Mouse (Mus musculus) limb, embryonic 13.5 days (tissue): ENCODE data around the gene Mast4. TPM values are rescaled to one million over a fixed set of nuclear protein-coding genes. Genes with fewer than 3 reads are reported as not detected.

ENCODE experiments used
- ATAC-seq: fragments of 200-750 bp; cut with Nextera tagmentation; 2 replicates; pipeline ENCODE4 v1.8.0; 2017; ENCODE audit warnings: low read depth, moderate number of reproducible peaks, moderate TSS enrichment; ENCODE audit not compliant: low FRiP score
- H3K27ac ChIP-seq: fragments of 300-500 bp; sonication (generic); 2 replicates; pipeline ENCODE4 v1.5.1; 2015; ENCODE audit warnings: inconsistent platforms, mild to moderate bottlenecking, moderate library complexity
- H3K27me3 ChIP-seq: fragments of 300-500 bp; sonication (generic); 2 replicates; pipeline ENCODE4 v1.6.1; 2015; ENCODE audit warnings: mild to moderate bottlenecking, inconsistent platforms
- H3K36me3 ChIP-seq: fragments of 300-500 bp; sonication (generic); 2 replicates; pipeline ENCODE4 v1.6.1; 2015; ENCODE audit warnings: inconsistent platforms, mild to moderate bottlenecking, moderate library complexity
- H3K4me1 ChIP-seq: fragments of 300-500 bp; sonication (generic); 2 replicates; pipeline ENCODE4 v1.6.1; 2015; ENCODE audit warnings: inconsistent platforms
- H3K4me2 ChIP-seq: fragments of 300-500 bp; sonication (generic); replicated peaks from 2 replicates; pipeline ENCODE4 v1.6.1; 2015; ENCODE audit warnings: inconsistent platforms, mild to moderate bottlenecking, moderate library complexity
- H3K4me3 ChIP-seq: fragments of 300-500 bp; sonication (generic); 2 replicates; pipeline ENCODE4 v1.5.1; 2015; ENCODE audit warnings: moderate library complexity, mild to moderate bottlenecking, inconsistent platforms
- H3K9ac ChIP-seq: fragments of 300-500 bp; sonication (generic); 2 replicates; pipeline ENCODE4 v1.6.1; 2015; ENCODE audit warnings: mild to moderate bottlenecking, inconsistent platforms
- H3K9me3 ChIP-seq: fragments of 300-500 bp; sonication (generic); 2 replicates; pipeline ENCODE4 v1.6.1; 2016; ENCODE audit warnings: inconsistent platforms
- WGBS: fragments of 180-500 bp; shearing (Covaris S2); methylation state at CpG from one replicate; pipeline ENCODE4 v1.1.7; 2015; 5-methylcytosine and 5-hydroxymethylcytosine counted together
- polyA plus RNA-seq: library from polyadenylated mRNA; unstranded; fragments of >200 nt; fragmentation: Nextera tagmentation; extraction: Ambion mirVana; gene quantifications from 2 replicates; pipeline ENCODE4 v1.2.1, GENCODE M21; 2015

Gene Mast4
- polyA plus RNA-seq, 1 experiment from 2014 or later: 23.2 TPM

- Histone ChIP-seq H3K27ac (no peak overlapping the region), H3K27me3 (0 out of 2 replicates have a peak, but pooled peaks cover 3% of the 10 kb centered on the region), H3K36me3 (no peaks in the 10 kb centered on the region), H3K4me3 (no peak overlapping the region), H3K4me1 (peaks cover 5% of the 10 kb centered on the region), H3K9me3 (no peaks in the 10 kb centered on the region), H3K9ac (no peak overlapping the region), H3K4me2 (no peak overlapping the region)
- no peak for ATAC-seq
- 81% methylated on average over 5 of the region's 5 CpGs for WGBS
These were observed 159.9 kb downstream of the Mast4 start for GRCm38 (mm10) chr13:103174431-103174830.

- H3K4me3 ChIP-seq: no peak overlapping the region
- H3K9ac ChIP-seq: no peak overlapping the region
- WGBS: 20% methylated on average over 7 of the region's 7 CpGs
- H3K4me1 ChIP-seq: peaks cover 5% of the 10 kb centered on the region
- no peaks in the 10 kb centered on the region for H3K9me3 ChIP-seq
- 0 out of 2 replicates have a peak, but pooled peaks cover 3% of the 10 kb centered on the region for H3K27me3 ChIP-seq
- H3K4me2 ChIP-seq: peak overlapping the region; percentile 39
- no peak for ATAC-seq
- H3K27ac ChIP-seq: no peak overlapping the region
- H3K36me3 ChIP-seq: no peaks in the 10 kb centered on the region
These were observed 160.6 kb downstream of the Mast4 start for GRCm38 (mm10) chr13:103173545-103174182.

DNA sequence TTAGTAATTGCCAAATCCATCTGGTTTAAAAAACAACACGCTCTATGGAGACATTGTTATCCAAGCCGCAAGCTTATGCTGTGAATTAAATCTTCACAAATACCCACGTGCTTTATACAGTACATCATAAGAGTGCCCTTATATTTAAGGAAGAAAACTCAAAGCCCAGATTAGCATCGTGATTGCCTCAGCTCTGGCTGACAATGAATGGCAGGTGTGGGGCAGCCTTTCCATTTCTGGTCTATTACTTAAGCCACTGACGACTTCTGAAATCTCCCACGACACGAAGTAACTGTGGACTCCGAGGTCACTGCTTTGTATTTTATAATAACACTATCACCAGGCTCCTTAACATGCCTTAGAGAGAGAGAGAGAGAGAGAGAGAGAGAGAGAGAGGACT lies 182.4 kb downstream of the Mast4 start:
- Histone ChIP-seq H3K4me2 (no peak overlapping the region), H3K9me3 (no peaks in the 10 kb centered on the region), H3K27me3 (no peaks in the 10 kb centered on the region), H3K36me3 (no peaks in the 10 kb centered on the region), H3K4me1 (no peaks in the 10 kb centered on the region), H3K27ac (no peak overlapping the region), H3K4me3 (no peak overlapping the region), H3K9ac (no peak overlapping the region)
- WGBS: 79% methylated on average over 8 of the region's 8 CpGs
- no peak for ATAC-seq

DNA sequence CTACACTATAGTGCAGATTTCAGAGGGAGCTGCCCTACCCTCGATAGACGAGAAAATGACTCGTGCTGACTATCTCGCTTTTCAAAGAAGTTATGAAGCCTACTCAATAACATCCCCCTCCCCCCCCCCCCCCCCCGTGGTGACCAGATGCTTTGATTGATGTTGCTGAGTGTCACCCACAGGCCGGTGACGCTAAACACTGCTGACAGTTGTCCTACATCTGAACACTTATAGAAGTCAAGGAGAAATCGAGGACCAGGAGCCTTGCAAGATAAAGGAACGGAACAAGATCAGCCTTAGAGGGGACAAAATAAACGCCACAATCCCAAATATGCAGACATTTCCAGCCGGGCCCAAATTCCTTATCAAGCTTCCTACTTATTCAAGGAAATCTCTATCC lies 183.1 kb downstream of the Mast4 start:
- Histone ChIP-seq H3K27ac (no peak overlapping the region), H3K4me3 (no peak overlapping the region), H3K9ac (no peak overlapping the region), H3K4me2 (no peak overlapping the region), H3K36me3 (no peaks in the 10 kb centered on the region), H3K4me1 (no peaks in the 10 kb centered on the region), H3K9me3 (no peaks in the 10 kb centered on the region), H3K27me3 (no peaks in the 10 kb centered on the region)
- 61% methylated on average over 11 of the region's 11 CpGs for WGBS
- no peak for ATAC-seq

- Histone ChIP-seq H3K4me1 (no peaks in the 10 kb centered on the region), H3K4me3 (no peak overlapping the region), H3K36me3 (no peaks in the 10 kb centered on the region), H3K27ac (no peak overlapping the region), H3K4me2 (no peak overlapping the region), H3K9me3 (no peaks in the 10 kb centered on the region), H3K27me3 (no peaks in the 10 kb centered on the region), H3K9ac (no peak overlapping the region)
- ATAC-seq: no peak
- WGBS: 84% methylated on average over 4 of the region's 4 CpGs
These were observed 183.6 kb downstream of the Mast4 start for GRCm38 (mm10) chr13:103150671-103151070.

DNA sequence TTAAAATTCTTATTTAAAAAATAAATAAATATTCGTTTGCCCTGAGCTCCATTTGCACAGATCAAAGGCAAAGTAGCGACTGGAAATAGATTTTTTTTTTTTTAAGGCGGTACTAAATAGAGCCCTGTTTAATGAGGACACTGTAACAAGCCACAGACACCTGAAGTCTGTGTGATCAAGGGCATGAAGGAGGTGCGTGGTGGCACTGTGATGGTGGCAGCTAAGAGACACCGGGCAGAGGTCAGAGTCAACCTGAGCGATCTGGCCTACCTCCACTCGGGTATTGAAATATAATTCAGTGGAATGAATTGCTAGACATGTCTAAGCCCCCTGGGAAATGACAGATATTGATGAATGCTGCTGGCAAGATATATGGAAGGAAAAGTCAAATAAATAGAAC lies 184.9 kb downstream of the Mast4 start:
- Histone ChIP-seq H3K27me3 (no peaks in the 10 kb centered on the region), H3K4me2 (no peak overlapping the region), H3K9ac (no peak overlapping the region), H3K36me3 (no peaks in the 10 kb centered on the region), H3K27ac (no peak overlapping the region), H3K4me1 (no peaks in the 10 kb centered on the region), H3K4me3 (no peak overlapping the region), H3K9me3 (no peaks in the 10 kb centered on the region)
- ATAC-seq: no peak
- WGBS: 75% methylated on average over 7 of the region's 7 CpGs

- no peak for ATAC-seq
- Histone ChIP-seq H3K27ac (no peak overlapping the region), H3K4me1 (no peaks in the 10 kb centered on the region), H3K27me3 (no peaks in the 10 kb centered on the region), H3K9ac (no peak overlapping the region), H3K4me2 (no peak overlapping the region), H3K9me3 (no peaks in the 10 kb centered on the region), H3K36me3 (no peaks in the 10 kb centered on the region), H3K4me3 (no peak overlapping the region)
- 78% methylated on average over 5 of the region's 5 CpGs for WGBS
These were observed 190.0 kb downstream of the Mast4 start for GRCm38 (mm10) chr13:103144343-103144742.

GRCm38 (mm10) chr13:103141304-103141703 lies 193.0 kb downstream of the Mast4 start:
- Histone ChIP-seq H3K27me3 (no peaks in the 10 kb centered on the region), H3K4me2 (no peak overlapping the region), H3K27ac (no peak overlapping the region), H3K9me3 (no peaks in the 10 kb centered on the region), H3K9ac (no peak overlapping the region), H3K36me3 (no peaks in the 10 kb centered on the region; the same call in 1 of the 2 replicates), H3K4me3 (no peak overlapping the region), H3K4me1 (no peaks in the 10 kb centered on the region)
- 79% methylated on average over 5 of the region's 5 CpGs for WGBS
- ATAC-seq: no peak

GRCm38 (mm10) chr13:103140051-103140450 lies 194.2 kb downstream of the Mast4 start:
- Histone ChIP-seq H3K4me2 (no peak overlapping the region), H3K27ac (no peak overlapping the region), H3K4me3 (no peak overlapping the region), H3K9me3 (no peaks in the 10 kb centered on the region), H3K27me3 (no peaks in the 10 kb centered on the region), H3K4me1 (no peaks in the 10 kb centered on the region), H3K9ac (no peak overlapping the region), H3K36me3 (no peaks in the 10 kb centered on the region; the same call in 1 of the 2 replicates)
- WGBS: 91% methylated on average over 13 of the region's 13 CpGs
- no peak for ATAC-seq

DNA sequence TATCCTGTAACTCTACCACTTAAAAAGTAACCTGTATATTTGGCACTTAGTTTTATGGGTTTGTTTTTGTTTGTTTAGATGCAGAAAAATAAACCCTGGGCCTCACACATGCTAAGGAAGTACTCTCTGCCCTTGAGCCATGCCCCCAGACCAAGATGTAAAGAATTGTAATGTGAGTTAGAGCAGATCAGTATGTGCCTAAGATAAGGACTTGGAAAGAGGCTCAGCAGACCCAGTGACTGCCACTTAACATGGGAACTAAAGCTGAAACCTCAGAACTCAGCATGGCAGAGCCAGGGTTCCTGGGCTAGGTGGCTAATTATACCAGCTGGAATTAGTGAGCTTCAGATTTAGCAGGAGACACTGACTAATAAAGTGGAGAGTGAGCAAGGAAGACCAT lies 196.0 kb downstream of the Mast4 start:
- Histone ChIP-seq H3K9me3 (no peaks in the 10 kb centered on the region), H3K4me1 (no peaks in the 10 kb centered on the region), H3K27ac (no peak overlapping the region), H3K27me3 (no peaks in the 10 kb centered on the region), H3K36me3 (no peaks in the 10 kb centered on the region; the same call in 1 of the 2 replicates), H3K4me2 (no peak overlapping the region), H3K9ac (no peak overlapping the region), H3K4me3 (no peak overlapping the region)
- ATAC-seq: no peak

- no peaks in the 10 kb centered on the region for H3K27me3 ChIP-seq
- H3K9me3 ChIP-seq: no peaks in the 10 kb centered on the region
- H3K27ac ChIP-seq: no peak overlapping the region
- no peak overlapping the region for H3K4me3 ChIP-seq
- 86% methylated on average over 17 of the region's 17 CpGs for WGBS
- no peak overlapping the region for H3K9ac ChIP-seq
- no peak overlapping the region for H3K4me2 ChIP-seq
- ATAC-seq: no peak
- no peaks in the 10 kb centered on the region; the same call in 1 of the 2 replicates for H3K36me3 ChIP-seq
- H3K4me1 ChIP-seq: no peaks in the 10 kb centered on the region
These were observed 198.9 kb downstream of the Mast4 start for GRCm38 (mm10) chr13:103135224-103135883.

GRCm38 (mm10) chr13:103131781-103132180 lies 202.5 kb downstream of the Mast4 start:
- no peak overlapping the region for H3K27ac ChIP-seq
- no peak overlapping the region for H3K9ac ChIP-seq
- no peaks in the 10 kb centered on the region for H3K9me3 ChIP-seq
- no peaks in the 10 kb centered on the region for H3K27me3 ChIP-seq
- no peak overlapping the region for H3K4me2 ChIP-seq
- H3K4me3 ChIP-seq: no peak overlapping the region
- WGBS: 94% methylated on average over 2 of the region's 2 CpGs
- no peak for ATAC-seq
- peaks cover 10% of the 10 kb centered on the region for H3K4me1 ChIP-seq
- H3K36me3 ChIP-seq: no peaks in the 10 kb centered on the region
